Mouse (Mus musculus) cerebellum, adult 8-10 months (tissue): ENCODE measurements around the gene Vps37c.
A peak's percentile ranks its signal among the peaks of the same experiment; 100 is the strongest.

Experiments used
- DNase-seq: peaks from one replicate; pipeline ENCODE4 v3.0.0; 2022

Vps37c gene

DNA sequence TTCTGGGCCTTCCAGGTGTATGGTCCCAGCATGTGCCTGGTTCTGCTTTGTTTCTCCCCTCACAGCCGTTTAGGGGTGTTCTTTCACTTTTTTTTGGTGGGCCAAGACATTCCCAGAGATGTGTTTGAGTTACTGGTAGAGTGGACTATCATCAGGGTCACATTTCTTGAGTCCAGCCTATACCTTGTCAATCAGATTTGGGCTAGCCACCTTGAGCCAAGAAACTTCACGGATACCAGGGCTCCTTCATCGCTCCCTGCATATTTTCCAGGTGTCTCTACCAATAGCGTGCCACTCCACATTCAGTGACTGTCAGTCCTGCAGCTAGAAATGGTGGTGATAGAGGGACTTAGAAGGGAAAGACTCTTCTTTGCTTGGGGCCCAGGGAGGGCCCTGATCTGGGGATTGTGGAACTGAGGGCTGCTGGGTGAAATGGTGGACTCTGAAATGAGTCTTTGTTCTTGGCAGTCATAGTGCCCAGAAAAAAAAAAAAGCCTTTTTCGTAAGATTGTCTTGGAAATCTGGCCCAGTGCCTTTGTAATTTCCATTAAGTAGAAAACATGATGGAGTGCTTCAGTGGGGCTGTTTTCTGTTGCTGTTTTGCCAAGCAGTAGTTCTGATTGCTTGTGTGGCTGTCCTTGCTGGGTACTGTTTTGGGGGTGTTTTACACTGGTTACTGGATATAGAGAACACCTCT lies 1.1 kb downstream of the Vps37c start:
- no peak for DNase-seq

DNA sequence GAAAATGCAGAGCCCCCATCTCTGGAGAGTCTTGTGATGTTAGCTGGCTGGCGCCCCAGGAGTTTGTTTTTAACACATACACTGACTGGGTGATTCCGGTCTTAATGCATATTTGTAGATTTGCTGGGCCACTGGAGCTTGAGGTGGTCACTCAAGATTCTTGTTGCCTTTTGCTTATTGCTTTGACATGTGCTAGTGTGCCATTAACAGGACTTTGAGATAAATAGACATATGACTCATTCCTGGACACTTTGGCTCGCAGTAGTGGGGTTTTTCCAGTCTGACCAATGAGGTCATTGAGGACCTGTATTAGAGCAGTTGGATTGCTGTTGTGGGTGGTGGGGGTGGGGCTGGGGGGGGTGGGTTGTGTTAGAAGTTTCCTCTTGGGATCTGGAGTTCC lies 1.8 kb downstream of the Vps37c start:
- no peak for DNase-seq

DNA sequence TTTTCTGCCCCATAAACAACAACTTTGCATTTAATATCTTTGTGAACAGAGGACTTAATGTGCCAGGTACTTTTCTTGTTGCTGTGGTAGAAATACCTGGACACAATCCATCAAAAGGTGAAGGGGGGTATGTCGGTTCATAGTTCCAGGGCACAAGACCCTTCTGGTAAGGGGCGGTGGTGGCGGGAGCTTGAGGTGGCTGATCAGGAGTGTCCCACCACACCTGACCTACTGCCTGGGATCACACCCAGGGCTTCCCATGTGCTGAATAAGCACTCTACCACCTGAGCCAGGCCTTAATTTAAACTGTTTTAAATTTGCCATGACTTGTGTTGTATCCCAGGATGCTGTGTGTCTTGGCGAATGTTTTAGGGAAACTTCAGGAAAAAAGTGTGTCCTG lies 2.6 kb downstream of the Vps37c start:
- no peak for DNase-seq

DNA sequence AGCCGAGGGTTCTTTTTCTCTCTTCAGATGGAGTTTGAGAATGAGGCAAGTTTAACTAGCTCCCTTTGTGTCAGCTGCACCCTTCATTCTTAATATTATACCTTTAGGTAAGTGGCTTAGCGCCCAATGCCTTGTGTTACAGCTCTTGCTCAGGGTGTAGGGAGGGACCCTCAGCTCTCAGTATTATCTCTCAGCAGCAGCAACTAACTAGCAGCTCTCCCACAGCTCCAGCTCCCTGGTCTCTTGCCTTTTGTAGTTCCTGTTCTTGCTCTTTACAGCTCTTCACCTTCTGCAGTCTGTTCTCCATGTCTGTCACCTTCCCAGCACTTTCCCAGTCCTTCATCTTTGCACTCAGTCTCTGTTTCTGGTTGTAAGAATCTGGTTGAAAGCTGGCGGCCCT lies 3.1 kb downstream of the Vps37c start:
- no peak for DNase-seq

GRCm38 (mm10) chr19:10692361-10692760 lies 3.8 kb downstream of the Vps37c start:
- no peak for DNase-seq

DNA sequence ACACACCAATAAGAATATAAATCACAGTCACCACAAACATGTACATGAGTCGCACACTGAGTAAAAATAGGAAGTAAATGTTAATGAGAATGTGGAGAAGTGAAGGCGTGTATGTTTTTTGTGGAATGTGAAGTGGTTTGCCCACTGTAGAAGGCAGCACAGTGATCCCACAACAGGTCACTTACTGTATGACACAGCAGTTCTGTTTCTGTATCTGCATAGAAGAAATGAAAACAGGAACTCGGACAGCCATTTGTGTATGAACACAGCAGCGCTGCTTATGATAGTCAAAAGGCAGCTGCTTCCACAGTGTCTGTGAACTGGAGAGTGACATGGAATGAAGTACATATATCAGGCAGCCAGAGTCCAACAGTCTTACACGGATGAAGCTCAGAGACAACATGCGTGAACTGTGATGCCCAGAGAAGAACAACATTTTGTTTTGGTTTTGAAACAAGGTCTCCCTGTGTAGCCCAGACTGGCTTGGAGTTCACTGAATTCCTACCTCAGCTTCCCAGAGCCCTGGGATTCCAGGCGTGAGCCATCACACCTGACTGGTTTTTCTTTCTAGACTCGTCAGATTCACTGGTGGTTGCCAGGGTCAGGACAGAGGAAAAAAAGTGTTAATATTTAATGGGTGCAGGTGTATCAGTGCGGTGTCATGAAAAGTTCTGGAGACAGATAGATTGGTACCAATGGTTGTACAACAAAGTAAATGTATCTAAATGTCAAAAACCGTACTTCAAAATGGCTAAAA lies 5.6 kb downstream of the Vps37c start:
- no peak for DNase-seq

DNA sequence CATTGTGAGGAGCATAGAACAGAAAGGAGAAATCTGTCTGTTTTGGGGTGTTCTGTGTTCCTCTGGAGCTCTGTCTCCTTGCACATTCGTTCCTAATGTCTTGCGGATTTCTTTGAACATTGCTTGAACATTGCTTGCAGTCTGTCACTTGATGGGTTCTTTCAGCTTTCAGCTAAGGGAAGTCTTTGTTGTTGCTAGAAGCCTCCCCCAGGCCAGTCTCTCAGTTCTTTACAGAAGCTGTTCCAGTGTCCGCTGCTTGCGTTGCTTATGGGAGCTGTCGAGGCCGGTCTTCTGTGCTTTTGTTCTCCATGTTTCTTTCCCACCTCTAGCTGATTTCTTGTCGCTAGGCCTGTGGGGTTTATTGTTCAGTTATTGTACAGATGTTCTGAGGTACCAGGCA lies 7.3 kb downstream of the Vps37c start:
- DNase-seq: no peak

DNA sequence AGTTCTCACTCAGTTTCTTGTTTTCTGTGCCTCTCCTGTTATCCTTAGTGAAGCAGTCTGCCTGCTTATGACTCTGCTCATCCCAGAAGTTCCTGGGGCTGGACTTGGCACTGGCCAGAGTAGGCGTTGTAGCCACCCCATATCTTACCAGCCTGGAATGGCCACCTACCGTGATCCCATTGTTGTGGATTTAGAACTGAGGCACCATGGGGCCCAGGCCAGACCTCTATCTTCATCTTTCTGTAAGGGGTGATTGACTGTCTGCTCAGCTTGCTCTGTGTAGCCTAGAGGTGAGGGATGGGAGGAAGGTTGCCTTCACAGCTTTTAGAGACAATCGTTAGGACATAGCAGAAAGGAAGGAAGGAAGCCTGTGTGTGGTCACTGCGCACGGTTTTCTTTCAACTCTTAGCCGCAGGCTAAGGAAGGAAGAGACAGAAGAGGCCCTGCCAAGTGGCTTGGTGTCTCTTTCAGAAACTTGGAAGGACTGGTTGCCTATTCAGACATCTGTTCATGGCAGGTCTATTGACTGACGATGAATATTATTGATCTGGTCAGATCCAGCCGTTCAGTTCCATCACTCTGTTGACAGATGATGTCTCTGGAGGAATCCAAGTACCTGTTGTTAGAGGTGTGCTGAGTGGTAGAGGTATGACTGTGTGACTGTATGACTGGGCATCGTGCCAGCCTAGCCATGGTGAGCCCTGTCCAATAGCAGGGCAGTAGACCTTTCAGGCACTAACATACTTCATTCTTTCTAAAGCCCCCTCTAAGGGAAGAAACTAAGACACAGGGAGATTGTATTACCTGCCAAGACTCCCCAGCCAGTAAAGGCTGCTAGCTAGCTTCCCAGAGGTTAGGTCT lies 9.8 kb downstream of the Vps37c start:
- DNase-seq: no peak

- DNase-seq: no peak
Observed at GRCm38 (mm10) chr19:10699851-10700250, 11.3 kb downstream of the Vps37c start.

- peak; percentile 58 for DNase-seq
Observed at GRCm38 (mm10) chr19:10701013-10701726, 12.6 kb downstream of the Vps37c start.

- no peak for DNase-seq
Observed at GRCm38 (mm10) chr19:10702125-10702524, 13.6 kb downstream of the Vps37c start.

- DNase-seq: no peak
Observed at GRCm38 (mm10) chr19:10703470-10703869, 14.9 kb downstream of the Vps37c start.

DNA sequence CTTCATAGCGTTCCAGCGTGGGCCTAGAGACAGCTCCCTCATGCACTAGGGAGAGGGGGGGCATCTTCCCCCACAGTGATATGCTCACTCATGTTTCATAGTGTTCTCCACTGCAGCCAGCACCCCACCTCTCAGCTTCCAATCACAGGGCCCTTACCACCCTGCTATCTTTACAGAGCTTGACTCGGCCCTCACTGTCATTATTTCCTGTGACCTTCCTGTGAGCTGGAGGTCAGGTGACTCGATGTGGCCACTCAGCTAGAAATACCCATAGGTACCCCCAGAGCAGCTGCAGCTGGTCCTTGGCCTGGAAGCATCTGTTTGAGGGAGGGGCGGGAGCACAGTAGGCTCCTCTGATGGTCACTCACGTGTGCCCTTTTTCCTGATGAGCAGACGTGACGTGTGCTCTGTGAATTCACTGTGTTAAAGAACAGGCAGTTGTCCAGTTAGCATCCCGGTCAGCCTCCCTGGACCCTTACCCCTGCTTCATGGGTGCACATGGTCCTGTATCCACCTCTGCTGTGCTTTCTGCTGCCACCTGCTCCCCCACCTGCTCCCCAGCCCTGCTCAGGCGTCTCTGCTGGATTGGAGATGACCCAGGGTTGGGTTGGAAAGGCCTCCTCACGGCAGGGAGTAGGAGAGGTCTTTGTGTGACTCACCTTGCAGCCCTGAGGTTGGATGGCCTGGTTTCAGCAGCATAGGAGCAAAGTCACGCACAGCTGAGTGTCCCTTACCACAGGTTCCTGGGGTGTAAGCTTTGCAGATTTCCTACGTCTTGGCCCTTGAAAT lies 18.7 kb downstream of the Vps37c start:
- DNase-seq: no peak

DNA sequence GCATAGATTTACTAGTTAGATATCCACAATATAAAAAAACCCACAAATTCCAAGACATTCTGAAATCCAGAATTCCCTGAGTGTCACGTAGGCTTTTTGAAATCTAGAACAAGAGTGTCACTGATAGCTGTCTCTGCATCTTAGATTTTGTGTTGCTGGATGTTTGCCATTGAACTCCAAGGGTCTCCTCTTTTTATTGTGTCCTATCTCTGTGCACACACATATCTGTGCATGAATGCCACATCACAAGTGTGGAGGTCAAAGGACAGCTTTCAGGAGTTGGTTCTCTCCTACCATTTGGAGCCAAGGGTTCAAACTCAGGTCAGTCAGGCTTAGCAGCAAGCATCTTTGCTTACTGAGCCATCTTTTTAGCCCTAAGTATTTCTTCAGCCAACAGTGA lies 19.3 kb downstream of the Vps37c start:
- no peak for DNase-seq

GRCm38 (mm10) chr19:10708900-10709299 lies 20.4 kb downstream of the Vps37c start:
- no peak for DNase-seq

GRCm38 (mm10) chr19:10709360-10710087 lies 21.0 kb downstream of the Vps37c start:
- peak; percentile 100 for DNase-seq

- DNase-seq: peak; percentile 87
Observed at GRCm38 (mm10) chr19:10710088-10710511, 21.6 kb downstream of the Vps37c start.

DNA sequence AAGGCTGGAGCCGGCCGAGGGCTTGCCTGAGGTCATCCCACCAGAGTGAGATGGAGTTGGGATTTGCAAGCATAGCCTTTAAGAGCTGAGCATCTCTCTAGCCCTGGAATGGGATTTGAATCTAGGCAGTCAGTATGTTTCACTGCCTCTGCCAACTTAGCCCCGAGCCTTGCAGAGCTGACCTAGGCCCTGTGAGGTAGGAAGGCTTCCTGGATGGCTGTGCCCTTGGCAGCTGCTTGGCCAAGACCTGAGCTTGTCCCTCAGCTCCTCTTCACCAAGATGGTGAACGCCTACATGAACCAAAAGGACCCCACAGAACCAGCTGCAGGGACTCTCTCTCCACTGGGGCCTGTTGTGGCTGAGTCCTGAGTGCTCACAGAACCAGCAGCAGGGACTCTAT lies 22.2 kb downstream of the Vps37c start:
- DNase-seq: no peak

- DNase-seq: no peak
Observed at GRCm38 (mm10) chr19:10712194-10712593, 23.7 kb downstream of the Vps37c start.

DNA sequence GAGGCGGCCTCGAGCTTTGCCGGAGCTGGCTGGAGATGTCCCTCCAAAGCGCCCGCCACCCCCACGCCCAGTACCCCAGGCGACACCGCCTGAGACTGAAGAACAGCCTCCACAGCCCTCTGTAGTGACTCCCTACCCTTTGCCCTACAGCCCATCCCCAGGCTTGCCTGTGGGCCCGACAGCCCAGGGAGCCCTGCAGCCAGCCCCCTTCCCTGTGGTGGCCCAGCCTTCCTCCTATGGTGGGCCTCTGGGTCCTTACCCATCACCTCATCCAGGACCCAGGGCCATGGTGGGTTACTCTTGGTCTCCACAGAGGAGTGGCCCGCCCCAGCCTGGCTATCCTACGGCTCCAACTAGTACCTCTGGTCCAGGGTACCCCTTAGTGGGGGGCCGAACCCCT lies 24.1 kb downstream of the Vps37c start:
- DNase-seq: no peak

DNA sequence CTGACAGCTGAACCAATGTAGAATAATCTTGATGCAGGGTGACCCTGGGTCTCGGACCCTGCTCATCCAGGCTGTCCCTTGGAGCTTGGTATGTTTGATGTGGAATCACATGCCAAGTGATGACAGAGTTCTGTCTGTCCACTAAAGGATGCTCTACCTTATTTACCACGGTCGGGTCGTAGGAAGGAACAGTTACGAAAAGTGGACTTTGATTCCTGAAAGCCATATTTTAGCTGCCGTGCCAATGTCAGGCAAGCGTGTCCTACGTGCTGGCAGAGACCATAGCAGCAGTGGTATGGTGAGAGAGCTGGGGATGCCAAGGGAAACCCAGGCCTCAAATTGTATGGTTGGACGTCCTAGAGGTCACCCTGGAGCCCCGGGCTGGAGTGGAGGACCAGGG lies 25.0 kb downstream of the Vps37c start:
- no peak for DNase-seq
